Mouse (Mus musculus) NIH3T3 (cell line): ENCODE data around the gene Gm38431.
"Not testable (repeated sequence)": the region's sequence is repeated elsewhere in the genome, so short reads cannot be mapped to it uniquely, and the experiment has no call there.

Experiments
- DNase-seq: peaks from one replicate; pipeline ENCODE4 v3.0.0-alpha.2; 2012; ENCODE audit warnings: low read depth

Gene Gm38431

GRCm38 (mm10) chr9:21105760-21106564 lies 14.2 kb upstream of the Gm38431 start:
- no peak for DNase-seq

GRCm38 (mm10) chr9:21104814-21105213 lies 13.0 kb upstream of the Gm38431 start:
- DNase-seq, result no peak

- DNase-seq, result no peak
Measured at GRCm38 (mm10) chr9:21102076-21102475, 10.3 kb upstream of the Gm38431 start.

GRCm38 (mm10) chr9:21100447-21101161 lies 8.8 kb upstream of the Gm38431 start:
- no peak for DNase-seq

- peak; percentile 76 for DNase-seq
Measured at GRCm38 (mm10) chr9:21097793-21098192, 6.0 kb upstream of the Gm38431 start.

GRCm38 (mm10) chr9:21095958-21096357 lies 4.2 kb upstream of the Gm38431 start:
- no peak for DNase-seq

GRCm38 (mm10) chr9:21093423-21093822 lies 1.6 kb upstream of the Gm38431 start:
- DNase-seq, result no peak

- no peak for DNase-seq
Measured at GRCm38 (mm10) chr9:21090972-21091706, 658 bp downstream of the Gm38431 start.

GRCm38 (mm10) chr9:21090537-21090936 lies 1.3 kb downstream of the Gm38431 start:
- no peak for DNase-seq

GRCm38 (mm10) chr9:21083324-21083723 lies 8.5 kb downstream of the Gm38431 start:
- no peak for DNase-seq

- no peak for DNase-seq
Measured at GRCm38 (mm10) chr9:21081127-21081526, 10.7 kb downstream of the Gm38431 start.

- no peak for DNase-seq
Measured at GRCm38 (mm10) chr9:21075625-21076024, 16.2 kb downstream of the Gm38431 start.

- DNase-seq, result no peak
Measured at GRCm38 (mm10) chr9:21074173-21074572, 17.6 kb downstream of the Gm38431 start.

GRCm38 (mm10) chr9:21073044-21073840 lies 18.6 kb downstream of the Gm38431 start, which contains the start of the genes Gm49373 and Fdx1l:
Gene Gm49373 (minus strand): TSS chr9:21073096.
Gene Fdx1l (minus strand): TSS chr9:21073614.
- DNase-seq, result peak; percentile 89

GRCm38 (mm10) chr9:21072641-21073040 lies 19.2 kb downstream of the Gm38431 start:
- DNase-seq, result peak; percentile 38

GRCm38 (mm10) chr9:21067006-21067684 lies 24.7 kb downstream of the Gm38431 start, which contains the start of gene Zglp1:
Gene Zglp1 (minus strand): TSS chr9:21067093.
- DNase-seq, result no peak

- DNase-seq, result peak; percentile 29
Measured at GRCm38 (mm10) chr9:21062928-21063327, 28.9 kb downstream of the Gm38431 start.

- no peak for DNase-seq
Measured at GRCm38 (mm10) chr9:21051578-21051977, 40.2 kb downstream of the Gm38431 start.

GRCm38 (mm10) chr9:21045235-21045634 lies 46.6 kb downstream of the Gm38431 start:
- no peak for DNase-seq

GRCm38 (mm10) chr9:21044785-21045184 lies 47.0 kb downstream of the Gm38431 start:
- not testable (repeated sequence) for DNase-seq

GRCm38 (mm10) chr9:21043563-21043962 lies 48.2 kb downstream of the Gm38431 start:
- no peak for DNase-seq
